Mouse (Mus musculus) B cell, adult 2 months (primary cell): ENCODE measurements around the gene Tex2.

Experiments used
- DNase-seq, 2 experiments: peaks; one replicate each; pipeline ENCODE4 v3.0.0; 2022

Tex2 gene

DNA sequence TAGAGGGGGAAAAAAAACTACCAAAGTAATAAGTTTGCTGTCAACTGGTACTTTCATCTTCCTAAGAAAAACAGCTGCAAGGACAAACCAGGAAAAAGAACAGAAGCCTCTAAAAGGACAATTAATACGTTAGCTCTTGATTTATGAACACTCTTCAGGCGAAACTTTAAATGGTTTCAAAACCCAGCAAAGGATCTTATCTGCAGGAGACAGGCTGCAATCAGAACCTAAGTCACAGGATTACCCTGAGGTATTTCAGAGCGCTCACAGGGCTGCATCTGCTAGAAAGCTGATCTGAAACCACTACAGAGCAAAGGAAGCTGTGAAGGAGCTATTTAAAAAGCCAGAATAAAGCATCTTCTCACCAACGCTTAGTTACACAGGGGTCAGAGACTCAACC lies 131.6 kb downstream of the Tex2 start:
- DNase-seq = no peak

- no peak for DNase-seq
Measured at GRCm38 (mm10) chr11:106480530-106480885, 132.7 kb downstream of the Tex2 start.

GRCm38 (mm10) chr11:106479619-106480529 lies 133.3 kb downstream of the Tex2 start:
- DNase-seq = no peak

DNA sequence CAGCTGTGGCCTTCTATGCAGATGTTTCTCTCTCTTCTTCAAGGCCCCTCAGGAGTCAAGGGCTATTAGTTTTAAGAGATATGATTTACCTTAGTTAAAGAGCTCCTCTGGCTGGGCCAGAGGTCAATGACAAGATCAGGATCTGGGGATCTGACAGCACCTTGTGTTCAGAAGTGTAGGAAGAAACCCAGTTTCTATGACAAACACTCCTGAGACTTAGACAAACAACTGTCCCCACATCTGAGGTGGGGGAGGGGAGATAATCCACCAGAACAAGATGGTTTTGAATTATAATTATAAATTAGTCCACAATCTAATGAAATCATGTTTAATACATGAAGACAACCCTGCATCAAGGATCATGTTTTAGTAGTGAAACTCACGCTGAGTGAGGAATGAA lies 134.5 kb downstream of the Tex2 start:
- no peak for DNase-seq

GRCm38 (mm10) chr11:106477505-106478160 lies 135.6 kb downstream of the Tex2 start:
- no peak for DNase-seq

DNA sequence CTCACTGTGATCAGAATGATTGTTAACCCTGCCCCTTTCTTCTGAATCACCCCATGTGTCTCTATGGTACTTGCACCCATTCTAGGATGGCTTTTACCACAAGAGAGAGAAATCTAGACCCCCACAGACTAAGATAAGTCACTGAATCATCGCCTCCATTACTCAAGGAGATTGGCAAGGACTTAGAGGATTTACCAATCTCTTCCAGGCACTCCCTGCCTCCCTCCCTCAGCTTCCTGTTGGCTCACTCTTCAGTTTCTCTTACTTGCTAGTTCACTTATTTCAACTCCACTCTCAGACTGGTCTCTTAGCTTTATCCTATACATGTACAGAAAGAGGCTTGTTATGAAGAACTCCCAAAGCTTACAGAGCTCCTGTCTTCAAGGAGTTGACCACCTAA lies 137.9 kb downstream of the Tex2 start:
- DNase-seq = no peak

GRCm38 (mm10) chr11:106471629-106472028 lies 141.6 kb downstream of the Tex2 start:
- DNase-seq = no peak

- DNase-seq = no peak
Measured at GRCm38 (mm10) chr11:106468509-106468908, 144.7 kb downstream of the Tex2 start.

DNA sequence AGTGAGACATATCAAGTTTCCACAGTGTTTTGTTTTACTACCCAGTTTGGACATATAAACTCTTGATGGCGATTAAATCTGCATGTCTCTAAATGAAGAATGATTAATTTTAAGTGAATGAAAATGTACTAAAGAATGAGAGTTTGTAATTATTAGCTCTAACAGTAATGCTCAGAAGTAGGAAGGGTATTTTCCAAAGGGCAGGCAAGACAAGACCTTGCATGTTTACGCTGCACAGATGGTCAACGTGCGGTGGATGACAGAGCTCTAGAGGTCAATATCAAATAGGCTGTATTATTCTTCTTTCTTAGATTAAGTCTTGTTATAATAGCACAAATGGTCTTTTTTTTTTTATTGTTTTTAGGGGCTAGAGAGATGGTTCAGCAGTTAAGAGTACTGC lies 147.3 kb downstream of the Tex2 start:
- DNase-seq = no peak

GRCm38 (mm10) chr11:106465545-106465903 lies 147.7 kb downstream of the Tex2 start:
- DNase-seq = no peak

- no peak for DNase-seq
Measured at GRCm38 (mm10) chr11:106464681-106465544, 148.3 kb downstream of the Tex2 start.

- no peak for DNase-seq
Measured at GRCm38 (mm10) chr11:106463845-106464244, 149.4 kb downstream of the Tex2 start.

DNA sequence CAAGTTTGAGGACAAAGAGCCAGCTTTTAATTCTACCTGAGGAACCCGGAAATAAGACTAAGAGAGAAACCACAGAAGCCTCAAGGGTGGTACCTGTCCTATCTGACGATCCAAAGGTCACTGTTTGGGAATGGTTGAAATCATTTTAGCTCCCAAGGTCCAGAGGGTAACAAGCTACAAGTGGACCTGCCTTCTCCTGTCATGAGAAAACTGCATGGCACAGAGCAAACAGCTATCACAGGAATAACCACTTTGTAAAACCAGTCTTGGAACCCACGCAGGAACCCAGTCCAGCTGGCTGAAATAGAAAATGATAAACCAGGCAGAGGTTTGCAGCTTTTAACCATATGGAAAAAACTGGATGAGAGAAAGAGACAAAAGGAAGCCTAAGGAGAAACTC lies 150.9 kb downstream of the Tex2 start:
- no peak for DNase-seq

GRCm38 (mm10) chr11:106461145-106461932 lies 151.9 kb downstream of the Tex2 start:
- no peak for DNase-seq

- DNase-seq = no peak
Measured at GRCm38 (mm10) chr11:106460671-106461070, 152.6 kb downstream of the Tex2 start.

DNA sequence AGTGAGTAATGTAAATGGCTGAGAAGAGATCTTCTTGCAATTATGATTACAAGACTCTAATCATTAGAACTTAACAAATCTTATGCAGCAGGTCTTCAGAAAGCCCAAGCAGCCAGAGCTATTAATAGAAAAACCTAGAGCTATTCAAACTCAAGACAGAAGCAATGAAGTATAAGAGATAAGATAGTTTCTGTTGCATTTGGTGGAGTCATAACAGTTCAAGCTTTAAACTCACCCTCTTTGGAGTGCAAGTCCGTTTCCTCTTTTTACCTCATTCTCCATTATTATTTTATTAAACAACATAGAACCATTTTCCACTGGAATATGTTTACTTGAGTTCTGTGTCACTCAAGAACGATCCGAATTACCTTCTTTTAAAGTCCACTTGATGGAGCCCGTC lies 154.7 kb downstream of the Tex2 start:
- no peak for DNase-seq
